Mouse (Mus musculus) erythroblast, embryonic 14.5 days (primary cell): ENCODE data around the gene Klhl22.

Source experiments
- GATA1 ChIP-seq: IDR thresholded peaks from 2 replicates; pipeline ENCODE4 v1.6.1; 2012; ENCODE audit warnings: low read length, inconsistent platforms, mixed read lengths
- TAL1 ChIP-seq: IDR thresholded peaks from 3 replicates; pipeline ENCODE4 v1.6.1; 2012; ENCODE audit warnings: low read length, inconsistent platforms, mixed read lengths

- TF ChIP-seq GATA1 (no peak), TAL1 (no peak)
These were observed 37.8 kb downstream of the Klhl22 start, which contains the start of gene Scarf2 for GRCm38 (mm10) chr16:17796971-17797811.
